Mouse (Mus musculus) limb, embryonic 11.5 days (tissue): ENCODE measurements around the gene Fam163b. TPM values are rescaled to one million over a fixed set of nuclear protein-coding genes. Genes with fewer than 3 reads are reported as not detected.

Experiments
- ATAC-seq: fragments of 200-750 bp; cut with Nextera tagmentation; 2 replicates; pipeline ENCODE4 v1.8.0; 2017; ENCODE audit warnings: low read depth; ENCODE audit not compliant: insufficient number of reproducible peaks, low FRiP score, low TSS enrichment
- DNase-seq: peaks from one replicate; pipeline ENCODE4 v3.0.0-alpha.2; 2015; ENCODE audit warnings: low spot score
- H3K27ac ChIP-seq: fragments of 300-500 bp; sonication (generic); replicated peaks from 2 replicates; pipeline ENCODE4 v1.5.1; 2014; ENCODE audit warnings: low read depth, mild to moderate bottlenecking, low read length
- H3K27me3 ChIP-seq: fragments of 300-500 bp; sonication (generic); 2 replicates; pipeline ENCODE4 v1.6.1; 2014; ENCODE audit warnings: mild to moderate bottlenecking, low read length, mixed read lengths; ENCODE audit not compliant: control insufficient read depth, insufficient read depth
- H3K36me3 ChIP-seq: fragments of 300-500 bp; sonication (generic); 2 replicates; pipeline ENCODE4 v1.6.1; 2014; ENCODE audit warnings: mild to moderate bottlenecking, low read length, moderate library complexity, mixed read lengths; ENCODE audit not compliant: control insufficient read depth, insufficient read depth
- H3K4me1 ChIP-seq: fragments of 300-500 bp; sonication (generic); 2 replicates; pipeline ENCODE4 v1.6.1; 2014; ENCODE audit warnings: low read length, mixed read lengths; ENCODE audit not compliant: control insufficient read depth, insufficient read depth
- H3K4me2 ChIP-seq: fragments of 300-500 bp; sonication (generic); 2 replicates; pipeline ENCODE4 v1.6.1; 2014; ENCODE audit warnings: low read depth, mild to moderate bottlenecking, moderate library complexity; ENCODE audit not compliant: severe bottlenecking
- H3K4me3 ChIP-seq: fragments of 300-500 bp; sonication (generic); 2 replicates; pipeline ENCODE4 v1.5.1; 2014; ENCODE audit warnings: low read depth, low read length
- H3K9ac ChIP-seq: fragments of 300-500 bp; sonication (generic); 2 replicates; pipeline ENCODE4 v1.6.1; 2014; ENCODE audit warnings: mild to moderate bottlenecking, low read length
- H3K9me3 ChIP-seq: fragments of 300-500 bp; sonication (generic); 2 replicates; pipeline ENCODE4 v1.6.1; 2016; ENCODE audit warnings: low read length; ENCODE audit not compliant: control insufficient read depth
- WGBS: fragments of 180-500 bp; shearing (Covaris S2); extraction: QIAGEN DNeasy Blood & Tissue Kit; methylation state at CpG from one replicate; pipeline ENCODE4 v1.1.7; 2014; 5-methylcytosine and 5-hydroxymethylcytosine counted together
- polyA plus RNA-seq: library from polyadenylated mRNA; unstranded; fragments of >200 nt; fragmentation: Nextera tagmentation; extraction: Ambion mirVana; gene quantifications from 2 replicates; pipeline ENCODE4 v1.2.1, GENCODE M21; 2014

Fam163b gene
- polyA plus RNA-seq, 1 experiment from 2014 or later = 1.3 TPM

GRCm38 (mm10) chr2:27166999-27167398 lies 24.7 kb upstream of the Fam163b start:
- no peak overlapping the region for H3K9ac ChIP-seq
- ATAC-seq (no peak), DNase-seq (no peak)
- H3K4me2 ChIP-seq = no peak overlapping the region
- WGBS = 25% methylated on average over 2 of the region's 2 CpGs
- no peak overlapping the region for H3K27ac ChIP-seq
- H3K27me3 ChIP-seq = no peaks in the 10 kb centered on the region
- H3K9me3 ChIP-seq = no peaks in the 10 kb centered on the region
- H3K4me3 ChIP-seq = no peak overlapping the region
- H3K4me1 ChIP-seq = peaks cover 6% of the 10 kb centered on the region; the same call in 1 of the 2 replicates
- no peaks in the 10 kb centered on the region for H3K36me3 ChIP-seq

- DNase-seq (no peak), ATAC-seq (no peak)
- H3K36me3 ChIP-seq = no peaks in the 10 kb centered on the region
- H3K27ac ChIP-seq = no peak overlapping the region
- no peak overlapping the region for H3K4me2 ChIP-seq
- H3K4me1 ChIP-seq = peaks cover 6% of the 10 kb centered on the region; the same call in 1 of the 2 replicates
- H3K27me3 ChIP-seq = no peaks in the 10 kb centered on the region
- WGBS = 86% methylated on average over 2 of the region's 2 CpGs
- no peak overlapping the region for H3K9ac ChIP-seq
- H3K4me3 ChIP-seq = no peak overlapping the region
- no peaks in the 10 kb centered on the region for H3K9me3 ChIP-seq
These were observed 23.8 kb upstream of the Fam163b start for GRCm38 (mm10) chr2:27166074-27166473.

- Histone ChIP-seq H3K4me2 (no peak within 1 kb of the TSS), H3K9me3 (no peaks in the 10 kb centered on the region), H3K9ac (no peak within 1 kb of the TSS), H3K36me3 (no peaks in the 10 kb centered on the region), H3K27ac (no peak within 1 kb of the TSS), H3K4me3 (no peak within 1 kb of the TSS), H3K4me1 (peaks cover 11% of the 10 kb centered on the region), H3K27me3 (no peaks in the 10 kb centered on the region)
- ATAC-seq (no peak), DNase-seq (no peak)
- 78% methylated on average over 12 of the region's 12 CpGs for WGBS
These were observed 22.7 kb upstream of the Fam163b start, which contains the start of gene Dbh for GRCm38 (mm10) chr2:27164796-27165590. Gene Dbh (plus strand): TSS chr2:27165233.

- Histone ChIP-seq H3K9me3 (no peaks in the 10 kb centered on the region), H3K4me3 (no peak overlapping the region), H3K36me3 (no peaks in the 10 kb centered on the region), H3K4me1 (peaks cover 18% of the 10 kb centered on the region), H3K27ac (no peak overlapping the region), H3K27me3 (no peaks in the 10 kb centered on the region), H3K9ac (no peak overlapping the region), H3K4me2 (no peak overlapping the region)
- DNase-seq = no peak
- no peak for ATAC-seq
- 80% methylated on average over 5 of the region's 5 CpGs for WGBS
These were observed 21.6 kb upstream of the Fam163b start for GRCm38 (mm10) chr2:27163851-27164250.

GRCm38 (mm10) chr2:27162656-27163055 lies 20.4 kb upstream of the Fam163b start:
- no peak for ATAC-seq
- H3K27ac ChIP-seq = no peak overlapping the region
- H3K36me3 ChIP-seq = no peaks in the 10 kb centered on the region
- DNase-seq = no peak
- no peak overlapping the region for H3K4me3 ChIP-seq
- no peak overlapping the region for H3K9ac ChIP-seq
- no peak overlapping the region for H3K4me2 ChIP-seq
- H3K4me1 ChIP-seq = peaks cover 18% of the 10 kb centered on the region
- WGBS = 54% methylated on average over 11 of the region's 11 CpGs
- H3K9me3 ChIP-seq = no peaks in the 10 kb centered on the region
- no peaks in the 10 kb centered on the region for H3K27me3 ChIP-seq

GRCm38 (mm10) chr2:27161526-27161925 lies 19.2 kb upstream of the Fam163b start:
- 94% methylated on average over 2 of the region's 2 CpGs for WGBS

GRCm38 (mm10) chr2:27156596-27156995 lies 14.3 kb upstream of the Fam163b start:
- Histone ChIP-seq H3K4me1 (peaks cover 12% of the 10 kb centered on the region), H3K27ac (no peak overlapping the region), H3K9me3 (no peaks in the 10 kb centered on the region), H3K4me2 (no peak overlapping the region), H3K36me3 (no peaks in the 10 kb centered on the region), H3K4me3 (no peak overlapping the region), H3K9ac (no peak overlapping the region), H3K27me3 (no peaks in the 10 kb centered on the region)
- ATAC-seq = no peak
- DNase-seq = no peak
- 84% methylated on average over 6 of the region's 6 CpGs for WGBS

More at GRCm38 (mm10) chr2:27161526-27161925, 19.2 kb upstream of the Fam163b start:
- no peaks in the 10 kb centered on the region for H3K27me3 ChIP-seq
- H3K27ac ChIP-seq = no peak overlapping the region
- no peak overlapping the region for H3K4me3 ChIP-seq
- no peaks in the 10 kb centered on the region for H3K9me3 ChIP-seq
- H3K4me2 ChIP-seq = no peak overlapping the region
- H3K36me3 ChIP-seq = no peaks in the 10 kb centered on the region
- H3K9ac ChIP-seq = no peak overlapping the region
- H3K4me1 ChIP-seq = peaks cover 12% of the 10 kb centered on the region
- no peak for ATAC-seq
- DNase-seq = no peak

GRCm38 (mm10) chr2:27154466-27155185 lies 12.3 kb upstream of the Fam163b start:
- Histone ChIP-seq H3K9me3 (no peaks in the 10 kb centered on the region), H3K27me3 (no peaks in the 10 kb centered on the region), H3K27ac (no peak overlapping the region), H3K36me3 (no peaks in the 10 kb centered on the region), H3K9ac (no peak overlapping the region), H3K4me3 (no peak overlapping the region), H3K4me1 (peaks cover 4% of the 10 kb centered on the region), H3K4me2 (no peak overlapping the region)
- ATAC-seq (no peak), DNase-seq (no peak)
- WGBS = 84% methylated on average over 10 of the region's 10 CpGs
